Mouse (Mus musculus): ENCODE measurements around the gene Mkrn3. TPM values are rescaled to one million over a fixed set of nuclear protein-coding genes. Genes with fewer than 3 reads are reported as not detected.

Gene Mkrn3
- 7.8 and 8.3 TPM in 2 replicates for polyA plus RNA-seq (2015; fragmentation: Nextera tagmentation; extraction: Ambion mirVana)

DNA sequence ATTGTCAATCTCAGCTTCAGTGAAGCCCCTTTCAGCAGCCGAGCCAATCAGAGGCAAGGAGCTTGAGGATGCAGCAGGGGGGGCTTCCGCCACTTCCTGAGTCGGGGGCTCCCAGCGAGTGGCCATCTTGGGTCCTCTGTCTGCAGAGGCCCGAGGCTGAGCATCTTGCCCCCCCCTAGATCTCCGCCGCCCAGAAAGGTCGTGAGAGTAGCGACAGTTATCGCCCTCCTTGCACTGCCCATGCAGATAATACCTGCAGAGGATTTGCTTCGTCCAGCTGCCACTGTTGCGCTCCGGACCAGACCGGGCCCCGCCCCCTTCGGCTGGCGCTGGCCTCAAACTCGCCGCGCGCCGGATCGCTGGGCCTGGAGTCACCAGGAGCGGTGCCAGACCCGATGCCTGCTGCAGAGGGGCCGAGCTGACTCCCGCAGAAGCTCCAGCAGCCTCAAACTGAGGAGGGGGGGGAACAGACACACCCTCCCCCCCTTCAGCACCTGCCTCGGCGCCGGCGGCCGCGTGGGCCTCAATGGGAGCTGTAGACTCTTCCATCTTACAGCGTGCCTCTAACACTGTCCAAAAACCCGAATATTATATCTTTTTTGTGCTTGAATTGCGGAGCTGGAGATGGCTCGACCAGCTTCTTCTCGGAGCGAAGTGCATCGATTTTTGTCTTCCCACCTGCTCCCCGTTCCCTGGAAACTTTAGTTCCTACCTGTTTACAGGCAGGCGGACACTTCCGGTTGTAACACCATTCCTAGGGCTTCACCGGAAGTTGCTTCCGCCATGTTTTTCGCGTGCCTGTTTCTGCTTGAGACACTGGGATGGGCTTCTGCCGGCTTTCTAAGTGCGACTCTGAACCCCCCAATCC lies at the start of gene Mkrn3:
Gene Mkrn3 (minus strand): TSS at position 647 of the 868 bp plus-strand sequence.
- H3K27ac ChIP-seq: peak within 1 kb of the TSS; percentile 33; the same call in 1 of the 2 replicates
- peak within 1 kb of the TSS; percentile 83 for H3K9ac ChIP-seq
- ATAC-seq (ENCODE audit: low FRiP score, low read depth): peak; percentile 89
- H3K9me3 ChIP-seq: peaks cover 14% of the 10 kb centered on the region
- H3K4me3 ChIP-seq: peak within 1 kb of the TSS; percentile 70
- no peaks in the 10 kb centered on the region for H3K36me3 ChIP-seq
- H3K4me1 ChIP-seq: peaks cover 10% of the 10 kb centered on the region
- WGBS: 27% methylated on average over 49 of the region's 49 CpGs
- peak within 1 kb of the TSS; percentile 81 for H3K4me2 ChIP-seq (replicated peaks)
- peaks cover 5% of the 10 kb centered on the region; the same call in 1 of the 2 replicates for H3K27me3 ChIP-seq

DNA sequence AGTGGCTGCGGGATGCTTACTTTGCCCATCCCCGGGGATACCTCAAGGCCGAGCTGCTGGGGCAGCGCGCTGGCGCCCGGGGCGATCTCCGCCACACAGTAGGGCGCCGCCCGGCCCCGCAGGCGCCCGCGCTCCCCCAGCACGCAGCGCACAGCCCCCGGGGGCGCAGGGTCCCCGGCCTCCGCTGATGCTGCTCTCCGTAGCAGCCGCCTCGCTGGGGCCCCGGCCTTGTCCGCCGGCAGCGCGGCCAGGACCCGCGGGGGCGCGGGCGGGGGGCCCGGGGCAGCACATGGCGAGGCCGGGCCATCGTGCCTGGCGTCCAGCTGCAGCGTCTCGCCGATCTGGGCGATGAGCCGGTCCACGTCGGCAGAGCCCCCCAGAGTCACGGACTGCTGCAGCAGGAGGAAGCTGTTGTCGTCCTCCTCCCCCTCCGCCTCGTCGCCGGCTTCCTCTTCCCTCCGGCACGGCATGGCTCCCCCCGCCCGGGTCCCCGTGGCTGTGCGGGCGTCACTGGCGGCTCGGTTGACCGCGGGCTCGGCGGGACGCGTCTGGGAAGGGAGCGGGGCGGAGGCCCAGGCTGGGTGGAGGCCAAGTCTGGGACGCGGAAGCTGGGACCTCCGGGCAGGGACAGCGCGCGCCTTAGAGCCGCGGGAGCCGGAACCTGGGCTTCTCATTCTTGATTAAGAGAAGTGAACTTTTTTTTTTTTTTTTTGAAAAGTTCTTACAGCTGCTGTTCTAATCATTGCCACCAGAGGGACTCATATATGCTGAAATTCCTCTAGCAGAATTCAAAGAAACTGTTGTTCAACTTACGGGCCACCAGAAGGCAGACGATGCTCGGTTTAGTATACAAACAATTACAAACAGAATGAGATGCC lies 44.2 kb upstream of the Mkrn3 start, which contains the start of gene Peg12:
Gene Peg12 (minus strand): TSS at position 633 of the 878 bp plus-strand sequence.
- peak; percentile 80 for ATAC-seq (ENCODE audit: low FRiP score, low read depth)

GRCm38 (mm10) chr7:62463007-62463877 lies 43.3 kb upstream of the Mkrn3 start:
- Histone ChIP-seq H3K4me1 (no peaks in the 10 kb centered on the region), H3K4me2 (replicated peaks) (peak overlapping the region; percentile 68), H3K9me3 (peaks cover 10% of the 10 kb centered on the region; the same call in 1 of the 2 replicates), H3K4me3 (peak overlapping the region; percentile 64), H3K27me3 (no peaks in the 10 kb centered on the region), H3K9ac (peak overlapping the region; percentile 86), H3K27ac (peak overlapping the region; percentile 94), H3K36me3 (no peaks in the 10 kb centered on the region)
- WGBS: 29% methylated on average over 55 of the region's 55 CpGs
- no peak for ATAC-seq (ENCODE audit: low FRiP score, low read depth)

More for the DNA sequence above, 44.2 kb upstream of the Mkrn3 start, which contains the start of gene Peg12:
- Histone ChIP-seq H3K4me2 (replicated peaks) (peak within 1 kb of the TSS; percentile 68), H3K36me3 (no peaks in the 10 kb centered on the region), H3K27ac (peak within 1 kb of the TSS; percentile 94), H3K27me3 (no peaks in the 10 kb centered on the region), H3K4me1 (no peaks in the 10 kb centered on the region), H3K9ac (peak within 1 kb of the TSS; percentile 86), H3K4me3 (peak within 1 kb of the TSS; percentile 64), H3K9me3 (peaks cover 10% of the 10 kb centered on the region; the same call in 1 of the 2 replicates)
- WGBS: 18% methylated on average over 74 of the region's 82 CpGs

DNA sequence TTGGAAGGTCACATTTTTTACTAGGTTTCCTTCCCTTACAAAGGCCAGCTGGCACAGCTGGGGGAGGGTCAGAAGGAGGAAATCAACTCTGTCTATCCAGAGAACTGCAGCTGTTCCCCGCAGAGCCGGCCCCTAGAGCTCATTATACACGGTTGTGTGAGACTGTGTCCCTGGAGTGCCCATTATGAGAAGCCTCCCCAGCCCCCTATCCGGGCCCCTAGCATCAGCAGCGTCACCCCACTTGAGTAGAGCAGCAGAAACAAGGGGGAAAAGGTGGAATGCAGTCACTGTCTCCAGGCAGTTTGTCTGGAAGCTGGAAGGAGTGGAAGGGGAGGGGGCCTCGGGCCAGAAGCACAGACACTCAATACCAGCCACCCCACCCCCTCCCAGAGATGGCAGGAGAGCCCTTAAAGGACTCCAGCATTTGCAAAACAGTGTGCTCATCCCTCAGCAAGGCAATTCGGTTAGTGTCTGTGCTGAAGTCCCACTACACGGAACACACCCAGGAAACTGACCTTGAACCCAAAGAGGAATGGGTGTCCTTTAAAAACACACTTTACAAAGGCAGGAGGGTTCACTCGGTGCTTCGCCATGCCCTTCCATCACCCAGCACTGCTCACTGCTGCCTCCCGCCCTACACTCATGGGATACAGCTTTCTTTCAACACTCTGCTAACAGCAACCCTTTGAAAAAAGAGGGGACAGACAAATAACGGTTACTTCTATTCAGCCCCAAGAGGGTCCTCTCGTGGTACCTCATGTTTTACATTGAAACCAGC lies 42.5 kb upstream of the Mkrn3 start:
- Histone ChIP-seq H3K9ac (peak overlapping the region; percentile 59), H3K4me1 (no peaks in the 10 kb centered on the region), H3K27ac (peak overlapping the region; percentile 61; the same call in 1 of the 2 replicates), H3K4me2 (replicated peaks) (peak overlapping the region; percentile 68), H3K9me3 (peaks cover 10% of the 10 kb centered on the region; the same call in 1 of the 2 replicates), H3K36me3 (no peaks in the 10 kb centered on the region), H3K27me3 (no peaks in the 10 kb centered on the region), H3K4me3 (peak overlapping the region; percentile 64)
- peak; percentile 77 for ATAC-seq (ENCODE audit: low FRiP score, low read depth)
- WGBS: 22% methylated on average over 13 of the region's 13 CpGs

DNA sequence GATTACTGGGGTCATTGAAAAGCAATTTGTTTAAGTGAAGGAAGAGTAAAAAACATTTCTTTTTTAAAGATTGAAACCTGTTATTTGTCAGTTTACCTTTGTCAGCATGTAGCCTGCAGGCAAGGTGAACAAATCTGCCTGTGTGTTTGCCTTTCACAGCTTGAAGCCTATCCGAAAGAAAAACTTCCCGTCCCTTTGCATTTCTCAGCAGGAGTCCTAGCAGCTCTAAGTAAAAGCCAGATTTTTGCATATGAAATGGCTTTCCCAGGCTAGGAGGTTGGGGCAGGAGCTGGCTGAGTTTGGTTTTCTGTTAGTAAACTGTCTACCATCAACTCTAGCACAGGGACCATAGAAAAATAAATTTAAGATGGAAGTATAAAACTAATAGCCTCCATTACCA lies 32.4 kb upstream of the Mkrn3 start:
- no peaks in the 10 kb centered on the region for H3K4me1 ChIP-seq
- ATAC-seq (ENCODE audit: low FRiP score, low read depth): no peak
- H3K27ac ChIP-seq: no peak overlapping the region
- H3K27me3 ChIP-seq: no peaks in the 10 kb centered on the region
- no peak overlapping the region for H3K9ac ChIP-seq
- no peaks in the 10 kb centered on the region for H3K36me3 ChIP-seq
- no peak overlapping the region for H3K4me2 ChIP-seq (replicated peaks)
- 19% methylated on average over 2 of the region's 2 CpGs for WGBS
- H3K4me3 ChIP-seq: no peak overlapping the region
- H3K9me3 ChIP-seq: peaks cover 8% of the 10 kb centered on the region

DNA sequence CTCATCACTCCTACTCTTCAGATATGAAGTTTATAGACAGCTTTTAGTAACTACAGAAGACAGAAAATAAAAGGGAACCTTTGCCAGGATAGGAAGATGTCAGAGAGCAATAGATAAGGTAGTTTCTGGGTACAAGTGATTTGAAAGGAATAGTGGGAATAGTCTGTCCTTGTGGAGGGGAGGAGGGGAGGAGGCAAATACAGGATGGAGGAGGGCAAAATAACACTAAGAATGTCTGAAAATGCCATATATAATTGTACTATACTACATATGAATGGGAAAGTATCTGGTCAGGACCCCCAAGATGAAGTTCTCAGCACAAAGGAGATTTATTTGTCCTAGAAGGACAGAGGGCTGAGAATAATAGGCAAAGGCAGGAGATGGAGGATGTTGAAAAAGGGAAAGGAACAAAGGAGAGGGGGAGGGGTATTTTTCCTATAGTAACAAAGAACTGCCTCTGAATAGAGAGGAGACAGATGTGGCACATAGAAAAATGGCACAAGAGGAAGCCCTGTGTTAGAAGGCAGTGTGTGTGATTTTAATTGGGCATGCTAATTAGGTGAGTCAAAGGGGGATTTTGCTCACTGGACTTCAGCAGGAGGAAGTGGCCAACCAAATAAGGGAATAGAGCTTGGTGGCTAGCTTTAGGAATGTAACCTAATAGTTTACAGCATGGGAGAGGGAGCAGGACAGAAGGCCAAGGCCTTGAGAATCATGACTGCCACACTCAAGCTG lies 25.7 kb upstream of the Mkrn3 start:
- Histone ChIP-seq H3K4me2 (replicated peaks) (no peak overlapping the region), H3K27me3 (no peaks in the 10 kb centered on the region), H3K36me3 (no peaks in the 10 kb centered on the region), H3K4me3 (no peak overlapping the region), H3K27ac (no peak overlapping the region), H3K9ac (no peak overlapping the region), H3K9me3 (no peaks in the 10 kb centered on the region), H3K4me1 (no peaks in the 10 kb centered on the region)
- ATAC-seq (ENCODE audit: low FRiP score, low read depth): no peak

GRCm38 (mm10) chr7:62436394-62436793 lies 16.5 kb upstream of the Mkrn3 start:
- WGBS: 48% methylated on average over 2 of the region's 2 CpGs
- no peak overlapping the region for H3K27ac ChIP-seq
- no peak for ATAC-seq (ENCODE audit: low FRiP score, low read depth)

GRCm38 (mm10) chr7:62433243-62433642 lies 13.3 kb upstream of the Mkrn3 start:
- H3K36me3 ChIP-seq: no peaks in the 10 kb centered on the region
- H3K4me1 ChIP-seq: no peaks in the 10 kb centered on the region
- WGBS: 34% methylated on average over 3 of the region's 3 CpGs
- no peaks in the 10 kb centered on the region for H3K9me3 ChIP-seq
- H3K27me3 ChIP-seq: no peaks in the 10 kb centered on the region
- no peak overlapping the region for H3K4me2 ChIP-seq (replicated peaks)
- no peak overlapping the region for H3K9ac ChIP-seq
- ATAC-seq (ENCODE audit: low FRiP score, low read depth): no peak
- no peak overlapping the region for H3K4me3 ChIP-seq
- H3K27ac ChIP-seq: no peak overlapping the region

More at GRCm38 (mm10) chr7:62436394-62436793, 16.5 kb upstream of the Mkrn3 start:
- H3K36me3 ChIP-seq: no peaks in the 10 kb centered on the region
- H3K4me3 ChIP-seq: no peak overlapping the region
- H3K27me3 ChIP-seq: no peaks in the 10 kb centered on the region
- no peaks in the 10 kb centered on the region for H3K9me3 ChIP-seq
- no peak overlapping the region for H3K4me2 ChIP-seq (replicated peaks)
- no peak overlapping the region for H3K9ac ChIP-seq
- no peaks in the 10 kb centered on the region for H3K4me1 ChIP-seq

DNA sequence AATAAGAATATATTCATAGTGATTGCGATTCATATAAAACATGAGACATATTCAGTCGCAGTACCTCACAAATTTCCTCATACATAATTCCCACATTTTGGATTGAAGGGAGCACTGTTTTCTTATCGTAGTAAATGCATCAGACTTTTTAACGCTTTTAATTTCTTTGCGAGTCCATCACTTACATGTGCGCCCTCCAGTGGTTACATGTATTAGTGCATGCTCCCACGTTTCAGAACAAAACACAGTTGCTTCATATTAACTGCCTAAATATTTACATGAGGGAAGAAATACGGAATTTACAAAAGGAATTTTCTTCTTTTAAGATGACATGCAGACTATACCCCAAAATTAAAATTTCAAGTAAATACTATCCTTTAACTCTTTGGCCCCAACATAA lies 8.4 kb upstream of the Mkrn3 start:
- Histone ChIP-seq H3K9ac (no peak overlapping the region), H3K27ac (no peak overlapping the region), H3K4me2 (replicated peaks) (no peak overlapping the region), H3K9me3 (no peaks in the 10 kb centered on the region), H3K4me1 (no peaks in the 10 kb centered on the region), H3K4me3 (no peak overlapping the region), H3K36me3 (no peaks in the 10 kb centered on the region), H3K27me3 (peaks cover 1% of the 10 kb centered on the region; the same call in 1 of the 2 replicates)
- no peak for ATAC-seq (ENCODE audit: low FRiP score, low read depth)
- WGBS: 23% methylated on average over 8 of the region's 8 CpGs

DNA sequence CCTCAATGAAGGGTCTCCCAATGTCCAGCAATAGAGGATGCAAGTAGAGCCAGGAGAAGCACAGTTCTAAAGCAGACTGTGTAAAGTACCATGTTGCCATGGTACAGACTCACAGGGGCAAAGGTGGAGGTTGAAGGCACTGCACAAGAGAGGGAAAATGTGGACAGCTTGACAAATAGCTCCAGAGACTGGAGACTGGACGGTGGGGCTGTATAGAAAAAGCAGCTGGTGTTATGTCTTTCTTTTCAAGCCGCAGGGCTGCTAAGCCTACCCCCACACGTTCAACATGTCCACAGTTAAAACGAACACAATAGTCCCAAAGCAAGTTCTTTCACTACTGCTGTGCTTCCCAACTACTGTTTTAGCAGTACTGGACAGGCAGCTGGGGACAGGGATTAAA lies 3.3 kb upstream of the Mkrn3 start:
- no peaks in the 10 kb centered on the region for H3K36me3 ChIP-seq
- no peak overlapping the region for H3K4me2 ChIP-seq (replicated peaks)
- H3K4me1 ChIP-seq: peaks cover 9% of the 10 kb centered on the region
- H3K27me3 ChIP-seq: peaks cover 5% of the 10 kb centered on the region; the same call in 1 of the 2 replicates
- peaks cover 14% of the 10 kb centered on the region for H3K9me3 ChIP-seq
- no peak overlapping the region for H3K4me3 ChIP-seq
- no peak for ATAC-seq (ENCODE audit: low FRiP score, low read depth)
- WGBS: 48% methylated on average over 4 of the region's 4 CpGs
- no peak overlapping the region for H3K27ac ChIP-seq
- H3K9ac ChIP-seq: no peak overlapping the region
